Mouse (Mus musculus): ENCODE results near the gene Sult1d1. TPM values are rescaled to one million over a fixed set of nuclear protein-coding genes. Genes with fewer than 3 reads are reported as not detected.

Gene Sult1d1
- polyA plus RNA-seq (2014; fragmentation: Illumina TruSeq; extraction: RNeasy Lipid Tissue Mini Kit (QIAGEN cat#74804); ENCODE audit: low read depth, low replicate concordance), result 0.50 TPM

GRCm38 (mm10) chr5:87568845-87569244 is at the start of gene Sult1d1:
Sult1d1 (minus strand) TSS chr5:87569027.

GRCm38 (mm10) chr5:87591494-87591893 is 22.7 kb upstream of the Sult1d1 start, which contains the start of gene Sult1e1:
Sult1e1 (minus strand) TSS chr5:87591594.

GRCm38 (mm10) chr5:87538111-87538510 is 30.7 kb downstream of the Sult1d1 start, which contains the start of gene Sult1b1:
Sult1b1 (minus strand) TSS chr5:87538195.

Other genes with a start within 250 kb of the Sult1d1 start
- gene Ugt2a3, start 231.8 kb downstream of the Sult1d1 start, polyA plus RNA-seq (2014; fragmentation: Illumina TruSeq; extraction: RNeasy Lipid Tissue Mini Kit (QIAGEN cat#74804); ENCODE audit: low read depth, low replicate concordance), result 0.13 TPM
- not detected for gene Ugt2b38, start 144.8 kb downstream of the Sult1d1 start, polyA plus RNA-seq (2014; fragmentation: Illumina TruSeq; extraction: RNeasy Lipid Tissue Mini Kit (QIAGEN cat#74804); ENCODE audit: low read depth, low replicate concordance)
- gene Ugt2a2, start 86.8 kb downstream of the Sult1d1 start, polyA plus RNA-seq (2014; fragmentation: Illumina TruSeq; extraction: RNeasy Lipid Tissue Mini Kit (QIAGEN cat#74804); ENCODE audit: low read depth, low replicate concordance), result not detected
- gene Gm43638, start 82.2 kb downstream of the Sult1d1 start, polyA plus RNA-seq (2014; fragmentation: Illumina TruSeq; extraction: RNeasy Lipid Tissue Mini Kit (QIAGEN cat#74804); ENCODE audit: low read depth, low replicate concordance), result not detected
- not detected for gene Ugt2a1, start 78.2 kb downstream of the Sult1d1 start, polyA plus RNA-seq (2014; fragmentation: Illumina TruSeq; extraction: RNeasy Lipid Tissue Mini Kit (QIAGEN cat#74804); ENCODE audit: low read depth, low replicate concordance)
- 0.63 TPM for gene Sult1b1, start 30.8 kb downstream of the Sult1d1 start, polyA plus RNA-seq (2014; fragmentation: Illumina TruSeq; extraction: RNeasy Lipid Tissue Mini Kit (QIAGEN cat#74804); ENCODE audit: low read depth, low replicate concordance)
- gene Sult1e1, start 22.6 kb upstream of the Sult1d1 start, polyA plus RNA-seq (2014; fragmentation: Illumina TruSeq; extraction: RNeasy Lipid Tissue Mini Kit (QIAGEN cat#74804); ENCODE audit: low read depth, low replicate concordance), result 76.8 TPM
- not detected for gene Csn1s1, start 97.2 kb upstream of the Sult1d1 start, polyA plus RNA-seq (2014; fragmentation: Illumina TruSeq; extraction: RNeasy Lipid Tissue Mini Kit (QIAGEN cat#74804); ENCODE audit: low read depth, low replicate concordance)
- 0.29 TPM for gene Csn2, start 130.6 kb upstream of the Sult1d1 start, polyA plus RNA-seq (2014; fragmentation: Illumina TruSeq; extraction: RNeasy Lipid Tissue Mini Kit (QIAGEN cat#74804); ENCODE audit: low read depth, low replicate concordance)
- not detected for gene Csn1s2a, start 205.5 kb upstream of the Sult1d1 start, polyA plus RNA-seq (2014; fragmentation: Illumina TruSeq; extraction: RNeasy Lipid Tissue Mini Kit (QIAGEN cat#74804); ENCODE audit: low read depth, low replicate concordance)
- 0.91 TPM for gene Csn1s2b, start 239.1 kb upstream of the Sult1d1 start, polyA plus RNA-seq (2014; fragmentation: Illumina TruSeq; extraction: RNeasy Lipid Tissue Mini Kit (QIAGEN cat#74804); ENCODE audit: low read depth, low replicate concordance)